Mouse (Mus musculus): ENCODE data around the gene Wrnip1.

Gene Wrnip1

GRCm38 (mm10) chr13:32803701-32804345, 2.0 kb downstream of the Wrnip1 start:
- intact Hi-C loops (cut with DNase I): no loop called here

- intact Hi-C loops (cut with DNase I): no loop called here
Measured at GRCm38 (mm10) chr13:32806820-32807219, 5.0 kb downstream of the Wrnip1 start.

- intact Hi-C loops (cut with DNase I): no loop called here
Measured at GRCm38 (mm10) chr13:32807624-32808023, 5.8 kb downstream of the Wrnip1 start.

- intact Hi-C loops (cut with DNase I): no loop called here
Measured at GRCm38 (mm10) chr13:32819241-32819640, 17.4 kb downstream of the Wrnip1 start.

GRCm38 (mm10) chr13:32819926-32820325, 18.1 kb downstream of the Wrnip1 start:
- intact Hi-C loops (cut with DNase I): no loop called here

- intact Hi-C loops (cut with DNase I): no loop called here
Measured at GRCm38 (mm10) chr13:32821671-32822070, 19.8 kb downstream of the Wrnip1 start.

GRCm38 (mm10) chr13:32823126-32823525, 21.3 kb downstream of the Wrnip1 start:
- intact Hi-C loops (cut with DNase I): no loop called here

GRCm38 (mm10) chr13:32824377-32825330, 22.8 kb downstream of the Wrnip1 start:
- intact Hi-C loops (cut with DNase I): no loop called here

GRCm38 (mm10) chr13:32825546-32825945, 23.7 kb downstream of the Wrnip1 start:
- intact Hi-C loops (cut with DNase I): no loop called here

- intact Hi-C loops (cut with DNase I): no loop called here
Measured at GRCm38 (mm10) chr13:32827111-32827822, 25.4 kb downstream of the Wrnip1 start.

- intact Hi-C loops (cut with DNase I): no loop called here
Measured at GRCm38 (mm10) chr13:32827951-32828350, 26.1 kb downstream of the Wrnip1 start.

GRCm38 (mm10) chr13:32828886-32829285, 27.0 kb downstream of the Wrnip1 start:
- intact Hi-C loops (cut with DNase I): no loop called here

- intact Hi-C loops (cut with DNase I): no loop called here
Measured at GRCm38 (mm10) chr13:32831505-32832273, 29.9 kb downstream of the Wrnip1 start.

GRCm38 (mm10) chr13:32832776-32833175, 30.9 kb downstream of the Wrnip1 start:
- intact Hi-C loops (cut with DNase I): no loop called here

GRCm38 (mm10) chr13:32833237-32833636, 31.4 kb downstream of the Wrnip1 start:
- intact Hi-C loops (cut with DNase I): no loop called here

GRCm38 (mm10) chr13:32834513-32834912, 32.7 kb downstream of the Wrnip1 start:
- intact Hi-C loops (cut with DNase I): no loop called here

- intact Hi-C loops (cut with DNase I): no loop called here
Measured at GRCm38 (mm10) chr13:32839314-32839713, 37.5 kb downstream of the Wrnip1 start.

- intact Hi-C loops (cut with DNase I): no loop called here
Measured at GRCm38 (mm10) chr13:32841349-32841748, 39.5 kb downstream of the Wrnip1 start.

GRCm38 (mm10) chr13:32846221-32846620, 44.4 kb downstream of the Wrnip1 start:
- intact Hi-C loops (cut with DNase I): no loop called here

GRCm38 (mm10) chr13:32849092-32849491, 47.3 kb downstream of the Wrnip1 start:
- intact Hi-C loops (cut with DNase I): no loop called here

GRCm38 (mm10) chr13:32849531-32850123, 47.8 kb downstream of the Wrnip1 start:
- intact Hi-C loops (cut with DNase I): no loop called here

All from adrenal gland (tissue).